Mouse (Mus musculus): ENCODE measurements around the gene Olfr769. TPM values are rescaled to one million over a fixed set of nuclear protein-coding genes. Genes with fewer than 3 reads are reported as not detected.

The Olfr769 gene
- not detected in 2 replicates for polyA plus RNA-seq (2012; rRNA removed; ENCODE audit: low replicate concordance)

DNA sequence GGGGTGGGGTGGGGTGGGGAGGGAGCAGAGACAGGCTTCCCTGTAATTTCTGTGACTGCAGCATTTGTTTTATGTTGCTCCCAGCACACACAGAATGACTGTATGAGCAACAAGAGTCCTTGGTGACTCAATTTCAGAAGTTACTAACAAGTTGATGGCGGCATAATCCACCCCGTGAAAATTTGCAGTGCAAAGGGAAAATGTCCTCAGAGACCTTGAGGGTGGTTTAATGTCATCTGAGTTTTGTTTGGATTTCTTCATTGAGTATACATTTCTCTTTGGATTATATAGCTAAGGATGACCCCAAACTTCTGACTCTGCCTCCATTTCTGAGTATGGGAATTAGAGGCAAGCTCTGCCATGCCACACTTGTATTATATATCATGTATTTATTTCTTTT lies at the start of gene Olfr769:
Gene Olfr769 (minus strand): TSS at position 101 of the 400 bp plus-strand sequence.

GRCm38 (mm10) chr10:129164651-129165050 lies 47.0 kb upstream of the Olfr769 start, which contains the start of gene Olfr771:
Olfr771 (minus strand) TSS chr10:129164751.

GRCm38 (mm10) chr10:129138898-129139297 lies 21.2 kb upstream of the Olfr769 start, which contains the start of gene Olfr770:
Olfr770 (minus strand) TSS chr10:129138998.

DNA sequence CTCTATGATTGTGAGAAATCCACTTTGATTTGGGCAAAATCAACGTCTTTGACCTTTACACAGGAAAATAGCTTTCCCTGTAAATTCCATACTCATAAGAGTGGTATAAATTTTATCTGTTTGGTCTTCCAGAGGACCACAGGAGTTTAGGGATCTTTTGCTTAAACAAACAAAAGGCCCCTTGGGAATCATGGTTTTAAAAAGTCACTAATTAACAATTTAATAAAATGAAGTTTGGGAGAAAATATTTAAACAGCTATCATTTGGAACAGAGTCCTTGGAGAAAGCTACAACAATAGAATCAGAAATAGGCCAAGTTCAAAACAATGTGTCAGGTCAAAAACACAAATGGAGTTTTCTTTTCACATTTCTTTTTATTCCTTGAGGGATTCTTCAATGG lies 18.4 kb downstream of the Olfr769 start, which contains the start of gene Olfr768:
Gene Olfr768 (minus strand): TSS at position 101 of the 400 bp plus-strand sequence.

DNA sequence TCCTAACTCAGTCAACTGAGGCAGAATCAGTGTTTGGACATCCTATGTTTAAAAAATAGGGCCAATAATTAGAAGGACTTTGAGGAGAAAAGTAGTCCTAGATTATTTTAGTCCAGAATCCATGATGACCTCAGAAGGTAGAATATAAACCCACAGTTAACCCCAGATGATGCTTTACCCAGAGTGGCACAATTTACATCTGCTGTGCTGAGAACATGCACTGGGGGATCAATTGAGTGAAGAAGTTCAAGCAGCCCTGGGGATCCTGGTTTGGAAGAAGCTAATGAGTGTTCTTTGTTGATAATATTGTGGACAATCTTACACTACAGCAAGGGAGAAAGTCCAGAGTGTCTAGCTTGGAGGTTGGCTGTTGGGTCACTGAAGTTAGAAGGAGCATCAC lies 34.9 kb downstream of the Olfr769 start, which contains the start of gene Olfr767:
Gene Olfr767 (minus strand): TSS at position 101 of the 400 bp plus-strand sequence.

DNA sequence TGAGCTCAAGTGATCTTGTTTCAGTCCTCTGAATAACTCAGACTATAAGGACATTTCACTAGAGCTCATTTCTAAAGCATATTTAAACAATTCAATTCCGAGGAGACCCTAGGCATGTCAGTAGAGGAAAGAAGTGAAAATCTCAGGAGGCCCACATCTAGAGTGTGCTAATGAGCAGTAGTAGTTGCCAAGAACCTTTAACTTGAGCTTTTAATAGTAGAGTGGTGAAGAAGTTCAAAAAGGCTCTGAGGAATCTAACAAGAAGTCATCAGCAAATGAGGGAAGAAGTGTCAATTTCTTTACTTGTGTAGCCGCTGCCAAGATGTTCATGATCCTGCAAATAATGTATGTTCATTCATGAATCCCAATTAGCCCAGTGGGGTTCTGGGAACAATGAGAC lies 48.8 kb downstream of the Olfr769 start, which contains the start of gene Olfr766-ps1:
Gene Olfr766-ps1 (minus strand): TSS at position 101 of the 400 bp plus-strand sequence.

Other genes with a start within 250 kb of the Olfr769 start
- gene Gdf11, start 226.1 kb downstream of the Olfr769 start, polyA plus RNA-seq (2012; rRNA removed; ENCODE audit: low replicate concordance) = 3.6 and 4.9 TPM in 2 replicates
- 91.7 and 140 TPM in 2 replicates for gene Cd63, start 216.9 kb downstream of the Olfr769 start, polyA plus RNA-seq (2012; rRNA removed; ENCODE audit: low replicate concordance)
- gene Rdh5, start 195.0 kb downstream of the Olfr769 start, polyA plus RNA-seq (2012; rRNA removed; ENCODE audit: low replicate concordance) = 36.7 and 39.7 TPM in 2 replicates
- gene Bloc1s1, start 193.8 kb downstream of the Olfr769 start, polyA plus RNA-seq (2012; rRNA removed; ENCODE audit: low replicate concordance) = 183 and 190 TPM in 2 replicates
- gene Itga7, start 184.0 kb downstream of the Olfr769 start, polyA plus RNA-seq (2012; rRNA removed; ENCODE audit: low replicate concordance) = 89.8 and 101 TPM in 2 replicates
- 3.5 and 4.1 TPM in 2 replicates for gene Mettl7b, start 156.9 kb downstream of the Olfr769 start, polyA plus RNA-seq (2012; rRNA removed; ENCODE audit: low replicate concordance)
- not detected in 2 replicates for gene Olfr9, start 128.4 kb downstream of the Olfr769 start, polyA plus RNA-seq (2012; rRNA removed; ENCODE audit: low replicate concordance)
- not detected in 2 replicates for gene Olfr763, start 107.1 kb downstream of the Olfr769 start, polyA plus RNA-seq (2012; rRNA removed; ENCODE audit: low replicate concordance)
- gene Olfr764-ps1, start 78.0 kb downstream of the Olfr769 start, polyA plus RNA-seq (2012; rRNA removed; ENCODE audit: low replicate concordance) = not detected in 2 replicates
- gene Olfr765, start 67.9 kb downstream of the Olfr769 start, polyA plus RNA-seq (2012; rRNA removed; ENCODE audit: low replicate concordance) = not detected in 2 replicates
- not detected in 2 replicates for gene Olfr766-ps1, start 48.9 kb downstream of the Olfr769 start, polyA plus RNA-seq (2012; rRNA removed; ENCODE audit: low replicate concordance)
- not detected in 2 replicates for gene Olfr767, start 35.0 kb downstream of the Olfr769 start, polyA plus RNA-seq (2012; rRNA removed; ENCODE audit: low replicate concordance)
- gene Olfr768, start 18.5 kb downstream of the Olfr769 start, polyA plus RNA-seq (2012; rRNA removed; ENCODE audit: low replicate concordance) = not detected in 2 replicates
- not detected in 2 replicates for gene Olfr770, start 21.1 kb upstream of the Olfr769 start, polyA plus RNA-seq (2012; rRNA removed; ENCODE audit: low replicate concordance)
- gene Olfr771, start 46.9 kb upstream of the Olfr769 start, polyA plus RNA-seq (2012; rRNA removed; ENCODE audit: low replicate concordance) = not detected in 2 replicates
- gene Olfr772, start 60.1 kb upstream of the Olfr769 start, polyA plus RNA-seq (2012; rRNA removed; ENCODE audit: low replicate concordance) = not detected in 2 replicates
- not detected in 2 replicates for gene Olfr773, start 69.6 kb upstream of the Olfr769 start, polyA plus RNA-seq (2012; rRNA removed; ENCODE audit: low replicate concordance)
- not detected in 2 replicates for gene Olfr774, start 118.3 kb upstream of the Olfr769 start, polyA plus RNA-seq (2012; rRNA removed; ENCODE audit: low replicate concordance)
- gene Olfr775, start 130.6 kb upstream of the Olfr769 start, polyA plus RNA-seq (2012; rRNA removed; ENCODE audit: low replicate concordance) = not detected in 2 replicates
- not detected in 2 replicates for gene Olfr776, start 141.3 kb upstream of the Olfr769 start, polyA plus RNA-seq (2012; rRNA removed; ENCODE audit: low replicate concordance)
- not detected in 2 replicates for gene Olfr777, start 153.6 kb upstream of the Olfr769 start, polyA plus RNA-seq (2012; rRNA removed; ENCODE audit: low replicate concordance)
- not detected in 2 replicates for gene Olfr780, start 200.3 kb upstream of the Olfr769 start, polyA plus RNA-seq (2012; rRNA removed; ENCODE audit: low replicate concordance)
- gene Olfr781, start 211.0 kb upstream of the Olfr769 start, polyA plus RNA-seq (2012; rRNA removed; ENCODE audit: low replicate concordance) = not detected in 2 replicates
- not detected in 2 replicates for gene Olfr782, start 231.0 kb upstream of the Olfr769 start, polyA plus RNA-seq (2012; rRNA removed; ENCODE audit: low replicate concordance)

Data from mammary gland, adult 2 months (tissue).